Mouse (Mus musculus): Measurements from ENCODE around the gene Cdc14b. TPM values are rescaled to one million over a fixed set of nuclear protein-coding genes. Genes with fewer than 3 reads are reported as not detected.
"Not testable (repeated sequence)": the region's sequence is repeated elsewhere in the genome, so short reads cannot be mapped to it uniquely, and the experiment has no call there.

Gene Cdc14b
- polyA plus RNA-seq, 1 experiment, result 11.8 TPM

- DNase-seq (ENCODE audit: extremely low spot score in 1 of 2, low spot score in 1 of 2), result peak in 1 of 2 experiments; percentile 45
Measured at GRCm38 (mm10) chr13:64273891-64274844, 922 bp downstream of the Cdc14b start.

DNA sequence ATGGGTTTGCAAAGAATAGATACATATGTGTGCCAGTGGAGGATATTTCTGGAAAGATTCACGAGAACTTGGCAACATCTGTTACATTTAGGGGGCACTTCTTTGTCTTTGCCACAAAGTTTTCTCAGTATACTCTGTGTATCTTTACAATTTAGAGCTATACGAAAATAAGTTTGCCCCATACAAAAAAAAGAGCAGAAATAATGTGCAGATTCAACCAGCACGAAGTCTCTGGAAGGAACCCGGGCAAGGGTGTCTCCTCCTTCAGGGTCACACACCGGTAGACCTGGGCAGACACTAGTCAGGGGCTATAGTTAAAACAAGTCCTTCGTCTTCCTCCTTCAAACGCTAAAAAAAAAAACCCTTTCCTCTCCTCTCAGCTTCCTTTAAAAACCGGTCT lies 1.7 kb downstream of the Cdc14b start:
- DNase-seq (ENCODE audit: extremely low spot score in 1 of 2, low spot score in 1 of 2), result no peak

DNA sequence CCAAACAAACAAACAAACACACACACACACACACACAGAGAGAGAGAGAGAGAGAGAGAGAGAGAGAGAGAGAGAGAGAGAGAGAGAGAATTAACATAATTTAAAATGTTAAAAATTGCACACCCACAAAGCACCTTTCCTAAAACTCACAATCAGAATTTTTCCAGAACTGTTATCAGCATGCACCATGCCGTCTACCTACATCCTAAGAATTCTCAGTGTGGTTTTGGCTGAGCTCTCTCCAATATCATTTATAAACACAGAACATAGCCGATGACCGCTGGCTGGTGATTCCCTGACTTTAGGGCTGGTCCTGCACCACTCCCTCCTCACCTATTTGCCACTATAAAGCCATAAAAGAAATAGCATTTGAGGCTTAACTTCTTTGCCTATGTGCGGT lies 6.7 kb downstream of the Cdc14b start:
- no peak for DNase-seq (ENCODE audit: extremely low spot score in 1 of 2, low spot score in 1 of 2)

- DNase-seq (ENCODE audit: extremely low spot score in 1 of 2, low spot score in 1 of 2), result no peak
Measured at GRCm38 (mm10) chr13:64267151-64267550, 7.9 kb downstream of the Cdc14b start.

- DNase-seq (ENCODE audit: extremely low spot score in 1 of 2, low spot score in 1 of 2), result no peak
Measured at GRCm38 (mm10) chr13:64264586-64264985, 10.5 kb downstream of the Cdc14b start.

DNA sequence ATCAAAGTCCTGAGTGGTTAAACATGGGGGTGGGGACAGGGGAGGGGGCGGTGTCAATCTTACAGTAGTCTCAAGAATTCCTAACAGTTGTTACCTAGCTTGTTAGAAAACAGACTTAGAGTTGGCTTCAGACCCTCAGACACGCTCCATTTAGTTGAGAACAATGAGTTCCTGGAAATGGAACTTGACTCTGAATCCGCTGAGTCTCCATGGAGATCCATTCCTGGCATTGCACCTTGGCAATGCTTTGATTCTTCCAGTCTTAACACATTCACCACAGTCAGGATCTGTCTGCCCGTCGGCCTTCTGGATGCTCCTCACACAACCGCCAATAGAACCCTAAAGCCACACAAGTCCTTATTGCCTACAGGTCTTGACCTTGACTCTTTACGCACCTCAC lies 15.2 kb downstream of the Cdc14b start:
- DNase-seq (ENCODE audit: extremely low spot score in 1 of 2, low spot score in 1 of 2), result peak in 1 of 2 experiments; percentile 27

DNA sequence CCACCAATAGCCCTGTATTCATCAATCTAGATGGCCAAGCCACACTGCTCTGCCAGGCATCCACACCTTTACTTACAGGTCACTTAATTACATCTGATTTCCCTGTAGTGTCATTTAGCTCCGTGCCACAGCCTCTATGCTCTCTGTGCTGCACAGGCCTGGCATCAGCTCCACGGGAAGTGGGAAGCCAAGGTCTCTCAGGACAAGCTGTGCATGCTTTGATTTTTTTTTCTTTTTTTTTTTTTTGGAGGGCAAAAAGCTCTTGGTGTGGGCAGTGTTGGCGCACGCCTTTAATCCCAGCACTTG lies 16.6 kb downstream of the Cdc14b start:
- DNase-seq (ENCODE audit: extremely low spot score in 1 of 2, low spot score in 1 of 2), result no peak

GRCm38 (mm10) chr13:64257814-64258515 lies 17.1 kb downstream of the Cdc14b start:
- no peak for DNase-seq (ENCODE audit: extremely low spot score in 1 of 2, low spot score in 1 of 2)

DNA sequence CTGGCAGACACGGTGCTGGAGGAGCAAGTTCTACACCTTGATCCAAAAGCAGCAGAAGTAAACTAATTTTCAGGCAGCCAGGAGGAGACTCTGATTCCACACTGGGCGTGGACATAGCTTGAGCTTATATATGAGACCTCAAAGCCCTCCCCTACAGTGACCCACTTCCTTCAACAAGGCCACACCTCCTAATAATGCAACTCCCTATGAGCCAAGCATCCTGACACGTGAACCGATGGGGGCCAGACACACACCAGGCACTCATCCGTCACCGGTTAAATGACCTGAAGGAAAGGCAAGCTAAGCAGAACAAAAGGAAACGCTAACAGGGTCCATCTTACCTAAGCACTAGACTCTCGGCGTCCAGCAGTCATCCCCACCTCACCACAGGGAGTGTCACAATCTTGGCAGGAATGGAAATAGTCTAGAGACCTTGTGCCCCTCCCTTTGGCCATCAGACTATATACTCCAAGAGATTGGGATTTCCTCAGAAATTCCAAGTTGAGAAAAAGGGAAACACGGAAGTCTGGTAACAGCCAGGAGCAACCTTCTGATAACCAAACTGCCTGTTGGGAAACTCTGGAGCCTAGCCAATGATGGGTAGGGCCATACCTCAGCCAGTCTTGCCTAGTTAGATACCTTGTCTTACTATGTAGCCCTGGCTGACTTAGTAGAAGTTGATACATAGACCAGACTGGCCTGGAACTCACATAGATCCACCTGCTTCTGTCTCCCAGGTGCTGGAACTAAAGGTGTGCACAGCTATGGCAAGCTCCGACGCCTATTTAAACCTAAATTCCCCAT lies 17.9 kb downstream of the Cdc14b start:
- no peak for DNase-seq (ENCODE audit: extremely low spot score in 1 of 2, low spot score in 1 of 2)

GRCm38 (mm10) chr13:64254185-64254584 lies 20.9 kb downstream of the Cdc14b start:
- not testable (repeated sequence) for DNase-seq (ENCODE audit: extremely low spot score in 1 of 2, low spot score in 1 of 2)

GRCm38 (mm10) chr13:64253697-64254096 lies 21.4 kb downstream of the Cdc14b start:
- DNase-seq (ENCODE audit: extremely low spot score in 1 of 2, low spot score in 1 of 2), result no peak

DNA sequence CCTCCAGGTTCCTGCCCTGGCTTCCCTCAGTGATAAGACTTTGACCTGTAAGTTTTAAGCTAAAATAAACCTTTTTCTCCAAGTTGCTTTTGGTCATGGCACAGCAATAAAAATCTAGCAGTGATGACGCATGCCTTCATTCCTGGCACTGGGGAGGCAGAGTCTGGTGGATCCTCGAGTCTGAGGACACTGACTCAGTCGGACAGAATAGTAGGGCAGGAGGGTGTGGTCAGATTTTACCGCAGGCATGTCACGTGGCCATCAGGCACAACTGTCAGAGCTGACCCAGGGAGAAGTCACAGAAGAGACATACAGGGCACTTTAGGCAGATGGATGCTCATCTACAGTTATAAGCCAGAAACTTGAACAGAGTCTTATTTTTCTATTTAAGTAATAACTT lies 22.9 kb downstream of the Cdc14b start:
- no peak for DNase-seq (ENCODE audit: extremely low spot score in 1 of 2, low spot score in 1 of 2)

DNA sequence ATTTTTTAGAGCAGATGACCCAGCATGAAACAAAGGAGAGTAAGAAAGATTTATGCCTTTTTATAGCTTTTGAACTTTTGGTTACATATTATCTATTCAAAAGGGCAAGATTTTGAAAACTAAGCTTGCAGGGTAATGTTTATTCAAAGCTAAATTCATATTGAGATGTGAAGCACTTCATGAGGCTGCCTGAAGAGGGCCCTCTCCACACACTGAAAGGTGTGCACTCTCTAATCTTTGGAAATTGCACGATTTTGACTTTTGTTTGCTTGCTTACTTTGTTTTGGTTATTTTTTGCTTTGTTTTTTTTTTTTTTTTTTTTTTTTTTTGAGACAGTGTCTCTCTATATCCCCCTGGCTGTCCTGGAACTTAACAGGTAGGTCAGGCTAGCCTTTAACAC lies 24.7 kb downstream of the Cdc14b start:
- DNase-seq (ENCODE audit: extremely low spot score in 1 of 2, low spot score in 1 of 2), result peak in 1 of 2 experiments; percentile 50

DNA sequence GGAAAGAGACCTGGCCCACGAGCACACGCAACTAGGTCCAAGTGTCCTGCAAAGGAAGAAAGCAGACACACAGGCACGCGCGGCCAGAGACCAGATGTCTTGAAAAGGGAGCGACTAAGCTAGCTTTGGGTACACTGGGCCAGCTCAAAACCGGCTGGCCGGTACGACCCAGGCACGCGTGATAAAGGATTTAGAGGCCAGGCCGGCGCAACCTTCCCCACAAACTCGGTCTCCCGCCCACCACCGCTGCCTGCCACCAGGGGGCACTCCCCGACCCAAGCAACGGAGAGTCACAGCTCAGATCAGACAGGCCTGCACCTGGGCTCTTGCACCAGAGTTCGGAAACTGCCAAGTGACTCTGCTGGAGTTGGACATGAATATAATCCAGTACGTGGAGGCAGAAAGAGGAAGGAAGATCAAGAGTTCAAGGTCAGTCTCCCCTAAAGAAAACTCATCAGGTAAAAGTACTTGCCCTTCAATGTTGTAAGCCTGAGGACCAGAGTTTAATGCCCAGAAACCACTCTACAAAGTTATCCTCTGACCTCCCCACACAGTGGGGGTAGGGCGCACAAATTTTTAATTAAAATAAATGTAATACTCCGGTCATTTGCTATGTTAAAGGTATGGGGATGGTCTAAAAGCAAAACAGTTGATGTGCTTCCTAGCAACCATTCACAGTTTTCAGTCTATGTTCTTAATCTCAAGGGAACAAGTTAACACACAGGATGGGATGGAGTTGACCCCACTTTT lies 26.1 kb downstream of the Cdc14b start:
- DNase-seq (ENCODE audit: extremely low spot score in 1 of 2, low spot score in 1 of 2), result peak; percentile 16 to 83

GRCm38 (mm10) chr13:64248161-64248774 lies 26.8 kb downstream of the Cdc14b start:
- no peak for DNase-seq (ENCODE audit: extremely low spot score in 1 of 2, low spot score in 1 of 2)

GRCm38 (mm10) chr13:64246106-64246505 lies 29.0 kb downstream of the Cdc14b start:
- DNase-seq (ENCODE audit: extremely low spot score in 1 of 2, low spot score in 1 of 2), result no peak

- DNase-seq (ENCODE audit: extremely low spot score in 1 of 2, low spot score in 1 of 2), result no peak
Measured at GRCm38 (mm10) chr13:64244685-64245261, 30.3 kb downstream of the Cdc14b start.

DNA sequence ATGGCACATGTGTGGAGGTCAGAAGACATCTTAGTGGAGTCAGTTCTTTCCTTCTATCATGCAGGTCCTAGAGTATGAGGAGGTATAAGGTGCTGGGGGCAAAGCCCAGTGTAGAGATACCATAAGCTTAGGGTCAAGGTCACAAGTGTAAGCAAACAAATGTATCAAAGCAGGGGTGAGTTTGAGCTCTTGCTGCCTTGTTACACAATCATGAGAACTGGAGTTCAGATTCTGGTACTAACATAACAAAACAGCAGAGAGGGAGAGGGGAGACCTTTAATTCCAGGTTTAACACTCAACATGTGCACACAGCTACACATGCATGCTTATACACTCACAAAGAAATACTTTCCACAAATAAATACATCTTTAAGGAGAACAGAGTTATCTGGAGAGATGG lies 32.4 kb downstream of the Cdc14b start:
- DNase-seq (ENCODE audit: extremely low spot score in 1 of 2, low spot score in 1 of 2), result no peak

GRCm38 (mm10) chr13:64240626-64241025 lies 34.5 kb downstream of the Cdc14b start:
- DNase-seq (ENCODE audit: extremely low spot score in 1 of 2, low spot score in 1 of 2), result no peak
